Mouse (Mus musculus): ENCODE data around the gene Kif18b. TPM values are rescaled to one million over a fixed set of nuclear protein-coding genes. Genes with fewer than 3 reads are reported as not detected.

The Kif18b gene
- polyA plus RNA-seq (2014; fragmentation: Illumina TruSeq; extraction: RNeasy Lipid Tissue Mini Kit (QIAGEN cat#74804); ENCODE audit: low read depth, low replicate concordance) = not detected

GRCm38 (mm10) chr11:102924557-102925350 is at the start of gene Kif18b:
Kif18b (minus strand) TSS chr11:102925124.

DNA sequence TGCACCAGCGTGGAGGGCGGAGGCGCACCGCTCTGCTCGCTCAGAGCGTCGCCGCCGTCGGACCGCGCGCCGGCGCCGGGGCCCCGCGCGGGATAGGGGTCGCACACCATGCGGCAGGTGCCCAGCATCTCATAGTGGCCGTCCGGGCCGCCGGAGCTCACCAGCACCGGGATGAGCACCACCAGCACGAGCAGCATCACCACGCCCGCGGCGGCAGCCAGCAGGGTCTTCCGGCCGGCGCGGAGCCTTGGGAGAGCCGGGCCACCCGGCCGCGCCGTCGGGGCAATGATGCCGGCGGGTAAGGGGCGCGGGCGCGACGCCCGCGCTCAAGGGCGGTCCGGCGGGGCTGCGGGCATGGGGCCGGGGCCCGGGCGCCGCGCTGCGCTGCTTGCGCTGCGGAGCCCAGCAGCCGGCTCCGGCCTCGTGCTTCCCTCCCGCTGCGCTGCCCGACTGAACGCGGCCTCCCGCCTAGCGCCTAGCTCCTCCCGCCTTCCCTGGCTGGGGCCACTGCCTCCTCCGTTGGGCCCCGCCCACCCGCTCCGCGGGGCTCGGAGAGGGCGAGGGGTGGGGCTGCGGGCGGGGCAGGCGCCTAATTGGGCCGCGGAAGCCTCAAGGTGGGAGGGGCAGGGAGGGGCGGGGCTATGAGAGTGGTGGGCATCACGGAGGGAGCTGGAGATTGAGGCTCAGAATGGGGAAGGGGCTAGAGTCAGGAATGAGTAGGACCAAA is 21.5 kb upstream of the Kif18b start, which contains the start of gene C1ql1:
TSS of gene C1ql1 (minus strand) at position 424 of the 727 bp plus-strand sequence.

GRCm38 (mm10) chr11:102900763-102901162 is 24.2 kb downstream of the Kif18b start, which contains the start of gene Gfap:
Gfap (minus strand) TSS chr11:102900912.

GRCm38 (mm10) chr11:102884616-102885219 is 40.2 kb downstream of the Kif18b start, which contains the start of gene Fam187a:
Fam187a (plus strand) TSS chr11:102885169.

DNA sequence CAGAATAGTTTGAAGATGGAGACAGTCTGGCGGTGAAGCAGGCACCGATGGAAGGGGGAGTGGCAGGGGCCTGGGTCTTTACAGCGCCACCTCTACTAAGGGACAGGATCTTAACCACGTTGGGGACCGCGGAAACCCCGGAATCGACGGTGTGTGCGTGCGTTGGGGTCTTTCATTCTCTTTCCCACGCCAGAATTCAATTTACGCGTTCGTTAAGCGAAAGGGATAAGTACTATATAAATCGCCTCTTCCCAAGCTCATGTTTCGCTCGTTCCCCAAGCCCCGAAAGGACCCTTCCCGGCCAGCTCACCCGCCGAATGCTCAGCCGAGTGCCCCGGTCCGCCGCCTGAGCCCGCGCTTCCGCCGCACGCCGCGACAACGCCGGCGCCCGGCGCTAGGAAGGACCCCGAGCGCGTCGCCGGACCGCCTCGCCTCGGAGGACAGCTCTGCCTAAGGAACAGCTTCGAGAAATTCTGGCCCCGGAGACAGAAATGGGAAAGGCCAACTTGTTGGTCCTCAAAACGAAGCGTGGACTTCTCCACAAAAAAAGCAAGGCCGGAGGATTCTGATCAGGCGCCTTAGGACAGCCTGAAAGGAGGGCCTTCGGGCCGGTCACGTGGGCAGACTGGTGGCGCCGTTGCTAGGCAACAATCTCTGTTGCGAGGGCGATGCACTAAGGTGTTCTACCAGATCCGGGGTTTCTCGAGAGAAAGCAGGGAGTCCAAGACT is 44.2 kb downstream of the Kif18b start, which contains the start of the genes Eftud2 and Ccdc103:
TSS of gene Eftud2 (minus strand) at position 401 of the 729 bp plus-strand sequence.
TSS of gene Ccdc103 (plus strand) at position 620 of the 729 bp plus-strand sequence.

Other genes starting within 250 kb of the Kif18b start
- 38.3 TPM for gene Ccdc43, start 227.3 kb downstream of the Kif18b start, polyA plus RNA-seq (2014; fragmentation: Illumina TruSeq; extraction: RNeasy Lipid Tissue Mini Kit (QIAGEN cat#74804); ENCODE audit: low read depth, low replicate concordance)
- gene Adam11, start 163.7 kb downstream of the Kif18b start, polyA plus RNA-seq (2014; fragmentation: Illumina TruSeq; extraction: RNeasy Lipid Tissue Mini Kit (QIAGEN cat#74804); ENCODE audit: low read depth, low replicate concordance) = not detected
- gene Gjc1, start 105.4 kb downstream of the Kif18b start, polyA plus RNA-seq (2014; fragmentation: Illumina TruSeq; extraction: RNeasy Lipid Tissue Mini Kit (QIAGEN cat#74804); ENCODE audit: low read depth, low replicate concordance) = 7.6 TPM
- gene Higd1b, start 89.3 kb downstream of the Kif18b start, polyA plus RNA-seq (2014; fragmentation: Illumina TruSeq; extraction: RNeasy Lipid Tissue Mini Kit (QIAGEN cat#74804); ENCODE audit: low read depth, low replicate concordance) = not detected
- gene Eftud2, start 44.1 kb downstream of the Kif18b start, polyA plus RNA-seq (2014; fragmentation: Illumina TruSeq; extraction: RNeasy Lipid Tissue Mini Kit (QIAGEN cat#74804); ENCODE audit: low read depth, low replicate concordance) = 21.4 TPM
- 0.97 TPM for gene Ccdc103, start 43.9 kb downstream of the Kif18b start, polyA plus RNA-seq (2014; fragmentation: Illumina TruSeq; extraction: RNeasy Lipid Tissue Mini Kit (QIAGEN cat#74804); ENCODE audit: low read depth, low replicate concordance)
- gene Fam187a, start 40.0 kb downstream of the Kif18b start, polyA plus RNA-seq (2014; fragmentation: Illumina TruSeq; extraction: RNeasy Lipid Tissue Mini Kit (QIAGEN cat#74804); ENCODE audit: low read depth, low replicate concordance) = not detected
- not detected for gene Gfap, start 24.2 kb downstream of the Kif18b start, polyA plus RNA-seq (2014; fragmentation: Illumina TruSeq; extraction: RNeasy Lipid Tissue Mini Kit (QIAGEN cat#74804); ENCODE audit: low read depth, low replicate concordance)
- not detected for gene C1ql1, start 21.6 kb upstream of the Kif18b start, polyA plus RNA-seq (2014; fragmentation: Illumina TruSeq; extraction: RNeasy Lipid Tissue Mini Kit (QIAGEN cat#74804); ENCODE audit: low read depth, low replicate concordance)
- gene Nmt1, start 103.1 kb upstream of the Kif18b start, polyA plus RNA-seq (2014; fragmentation: Illumina TruSeq; extraction: RNeasy Lipid Tissue Mini Kit (QIAGEN cat#74804); ENCODE audit: low read depth, low replicate concordance) = 11.0 TPM
- 17.1 TPM for gene Dcakd, start 103.2 kb upstream of the Kif18b start, polyA plus RNA-seq (2014; fragmentation: Illumina TruSeq; extraction: RNeasy Lipid Tissue Mini Kit (QIAGEN cat#74804); ENCODE audit: low read depth, low replicate concordance)
- gene Plcd3, start 176.5 kb upstream of the Kif18b start, polyA plus RNA-seq (2014; fragmentation: Illumina TruSeq; extraction: RNeasy Lipid Tissue Mini Kit (QIAGEN cat#74804); ENCODE audit: low read depth, low replicate concordance) = not detected
- 5.1 TPM for gene Acbd4, start 176.6 kb upstream of the Kif18b start, polyA plus RNA-seq (2014; fragmentation: Illumina TruSeq; extraction: RNeasy Lipid Tissue Mini Kit (QIAGEN cat#74804); ENCODE audit: low read depth, low replicate concordance)
- 42.3 TPM for gene Hexim1, start 191.1 kb upstream of the Kif18b start, polyA plus RNA-seq (2014; fragmentation: Illumina TruSeq; extraction: RNeasy Lipid Tissue Mini Kit (QIAGEN cat#74804); ENCODE audit: low read depth, low replicate concordance)
- 0.44 TPM for gene Hexim2, start 207.3 kb upstream of the Kif18b start, polyA plus RNA-seq (2014; fragmentation: Illumina TruSeq; extraction: RNeasy Lipid Tissue Mini Kit (QIAGEN cat#74804); ENCODE audit: low read depth, low replicate concordance)
- 2.1 TPM for gene Fmnl1, start 246.0 kb upstream of the Kif18b start, polyA plus RNA-seq (2014; fragmentation: Illumina TruSeq; extraction: RNeasy Lipid Tissue Mini Kit (QIAGEN cat#74804); ENCODE audit: low read depth, low replicate concordance)